ENCODE assay signal across 18 mouse cellular contexts in the genomic region with DNA sequence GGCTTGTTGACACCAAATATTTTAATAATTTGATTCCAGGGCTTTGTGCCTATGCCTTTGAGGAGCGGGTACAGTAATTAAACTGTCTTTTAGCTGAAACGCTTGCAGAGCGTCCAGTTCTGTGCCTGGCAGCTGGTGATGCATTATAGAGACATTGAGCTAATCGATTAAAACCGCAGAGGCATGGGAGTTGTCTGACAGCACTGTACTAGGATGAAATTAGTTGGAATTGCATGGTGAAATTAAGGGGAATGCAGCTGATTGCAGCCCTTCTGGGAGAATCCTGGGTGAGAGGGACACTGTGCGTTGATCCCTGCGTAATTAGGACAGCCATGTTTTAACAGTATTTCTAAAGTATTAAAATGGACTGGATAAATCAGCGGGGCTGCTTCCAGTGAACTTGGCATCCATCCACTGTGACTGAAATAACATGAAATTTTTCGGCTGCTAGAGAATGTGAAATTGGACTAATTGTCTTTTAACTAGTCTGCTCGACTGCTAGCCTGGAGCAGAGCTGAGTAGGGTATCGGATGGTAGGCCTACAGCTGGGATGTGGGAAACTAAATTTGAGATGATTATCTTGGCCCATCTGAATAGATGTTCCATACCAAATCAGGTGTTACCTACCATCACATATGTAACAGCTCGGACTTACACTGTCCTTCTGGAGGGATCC.
A peak's percentile ranks its signal among the peaks of the same experiment; 100 is the strongest.
DNase-seq lines count a peak whose midpoint lies in the region; ATAC-seq and TF ChIP-seq lines count a peak whose summit lies in the region.
"Had no signal": no experiment of that assay in that cellular context is flagged by ENCODE, and none has a peak within 500 bp of the region (broad histone marks: within the 10 kb centered on the region; RNA-seq: fewer than 3 reads in every experiment).

No protein-coding gene starts in this region.

- intact Hi-C loops in left cerebral cortex, postnatal 14 days (cut with DNase I): no loop called here

- H3K4me1 ChIP-seq in lung, embryonic 14.5 days (ENCODE audit: insufficient read depth): no peaks in the 10 kb centered on the region
- H3K4me1 ChIP-seq in lung, adult 2 months (ENCODE audit: control insufficient read depth, insufficient read depth, low read length): no peaks in the 10 kb centered on the region
- H3K4me1 ChIP-seq in forebrain, embryonic 12.5 days: peaks cover 18% of the 10 kb centered on the region
- H3K4me1 ChIP-seq in hindbrain, embryonic 14.5 days (replicated peaks; ENCODE audit: control insufficient read depth, insufficient read depth, low read length): peaks cover 9% of the 10 kb centered on the region; the same call in 1 of the 2 replicates
- H3K4me1 ChIP-seq in neural tube, embryonic 13.5 days (replicated peaks): peaks cover 19% of the 10 kb centered on the region
- H3K4me1 ChIP-seq: limb, embryonic 12.5 days had no signal

- no peaks in the 10 kb centered on the region for H3K9me3 ChIP-seq in lung, embryonic 14.5 days (ENCODE audit: low read depth, low read length)
- H3K9me3 ChIP-seq in forebrain, embryonic 12.5 days: no peaks in the 10 kb centered on the region
- H3K9me3 ChIP-seq in hindbrain, embryonic 14.5 days (ENCODE audit: control insufficient read depth, low read length): no peaks in the 10 kb centered on the region
- no peaks in the 10 kb centered on the region for H3K9me3 ChIP-seq in neural tube, embryonic 13.5 days
- H3K9me3 ChIP-seq: limb, embryonic 12.5 days had no signal

- no peak overlapping the region for H3K4me2 ChIP-seq in lung, embryonic 14.5 days
- no peak overlapping the region for H3K4me2 ChIP-seq in forebrain, embryonic 12.5 days
- H3K4me2 ChIP-seq in hindbrain, embryonic 14.5 days (replicated peaks): 0 out of 2 replicates have a peak overlapping the region, but pooled peaks have one; percentile 4
- peak overlapping the region; percentile 30 for H3K4me2 ChIP-seq in neural tube, embryonic 13.5 days
- H3K4me2 ChIP-seq: heart, embryonic 11.5 days; limb, embryonic 12.5 days had no signal

- H3K4me3 ChIP-seq in lung, embryonic 14.5 days (ENCODE audit: low read depth, low read length): no peak overlapping the region
- no peak overlapping the region for H3K4me3 ChIP-seq in lung, adult 2 months (replicated peaks; ENCODE audit: extremely low read depth, low read depth, low read length)
- H3K4me3 ChIP-seq in forebrain, embryonic 12.5 days (replicated peaks): no peak overlapping the region
- no peak overlapping the region for H3K4me3 ChIP-seq in hindbrain, embryonic 14.5 days (replicated peaks; ENCODE audit: low read length)
- H3K4me3 ChIP-seq in neural tube, embryonic 13.5 days: no peak overlapping the region
- H3K4me3 ChIP-seq: limb, embryonic 12.5 days had no signal

- ATAC-seq in lung, embryonic 14.5 days (ENCODE audit: insufficient read depth): no peak
- ATAC-seq in forebrain, embryonic 12.5 days (ENCODE audit: low FRiP score): peak; percentile 85
- no peak; the same call in 1 of the 2 replicates for ATAC-seq in hindbrain, embryonic 14.5 days (ENCODE audit: low FRiP score)
- peak; percentile 63; the same call in 1 of the 2 replicates for ATAC-seq in neural tube, embryonic 13.5 days (ENCODE audit: low read depth)
- ATAC-seq in activated CD4-positive, CD25-positive, alpha-beta regulatory T cell, adult 4 months: no peak
- ATAC-seq: intestine, embryonic 16.5 days had no signal

- no peak overlapping the region for H3K9ac ChIP-seq in lung, embryonic 14.5 days
- no peak overlapping the region for H3K9ac ChIP-seq in forebrain, embryonic 12.5 days
- H3K9ac ChIP-seq in hindbrain, embryonic 14.5 days: no peak overlapping the region
- H3K9ac ChIP-seq in neural tube, embryonic 13.5 days: no peak overlapping the region
- H3K9ac ChIP-seq: limb, embryonic 12.5 days; liver, embryonic 14.5 days had no signal

- 66% methylated on average over 12 of the region's 12 CpGs for WGBS in lung, embryonic 14.5 days
- 79% methylated on average over 12 of the region's 12 CpGs for WGBS in lung, adult 2 months
- 60% methylated on average over 12 of the region's 12 CpGs for WGBS in forebrain, embryonic 12.5 days
- 35% methylated on average over 12 of the region's 12 CpGs for WGBS in hindbrain, embryonic 14.5 days
- 33% methylated on average over 12 of the region's 12 CpGs for WGBS in neural tube, embryonic 13.5 days

- no peaks in the 10 kb centered on the region for H3K36me3 ChIP-seq in lung, embryonic 14.5 days (ENCODE audit: insufficient read depth)
- H3K36me3 ChIP-seq in forebrain, embryonic 12.5 days (replicated peaks): no peaks in the 10 kb centered on the region
- no peaks in the 10 kb centered on the region for H3K36me3 ChIP-seq in hindbrain, embryonic 14.5 days (replicated peaks; ENCODE audit: control insufficient read depth, insufficient read depth)
- H3K36me3 ChIP-seq in neural tube, embryonic 13.5 days: no peaks in the 10 kb centered on the region
- H3K36me3 ChIP-seq: limb, embryonic 12.5 days had no signal

- no peak for TF ChIP-seq POLR2A in lung, adult 2 months (IDR thresholded peaks at IDR 0.05; ENCODE audit: borderline replicate concordance, extremely low read depth, low read depth, low read length)

- peak; percentile 52 for DNase-seq in lung, embryonic 14.5 days
- no peak for DNase-seq in lung, adult 2 months
- DNase-seq in hindbrain, embryonic 14.5 days (ENCODE audit: low spot score): peak; percentile 42
- DNase-seq in adrenal gland, postnatal 36 days: no peak
- no peak for DNase-seq in left cerebral cortex, postnatal 14 days (ENCODE audit: low spot score in 2 of 2)
- DNase-seq: cerebellum, postnatal 14 days; gastrocnemius, postnatal 25 days; heart, postnatal 14 days; lung, postnatal 36 days; thymus, postnatal 4 days had no signal

- no peak overlapping the region for H3K27ac ChIP-seq in lung, embryonic 14.5 days (ENCODE audit: low read depth)
- 0 out of 2 replicates have a peak overlapping the region, but pooled peaks have one; percentile 51 for H3K27ac ChIP-seq in forebrain, embryonic 12.5 days
- peak overlapping the region; percentile 15; the same call in 1 of the 2 replicates for H3K27ac ChIP-seq in hindbrain, embryonic 14.5 days
- H3K27ac ChIP-seq in neural tube, embryonic 13.5 days (replicated peaks): peak overlapping the region; percentile 54
- H3K27ac ChIP-seq: kidney, postnatal 0 days; limb, embryonic 12.5 days; liver, embryonic 14.5 days had no signal

- TF ChIP-seq CTCF in lung, embryonic 14.5 days (IDR thresholded peaks at IDR 0.05; ENCODE audit: low read depth): no peak
- TF ChIP-seq CTCF in lung, adult 2 months (IDR thresholded peaks at IDR 0.05; ENCODE audit: insufficient read depth, low read length): no peak

- no peaks in the 10 kb centered on the region for H3K27me3 ChIP-seq in lung, embryonic 14.5 days (ENCODE audit: insufficient read depth, low read length)
- H3K27me3 ChIP-seq in forebrain, embryonic 12.5 days: no peaks in the 10 kb centered on the region
- no peaks in the 10 kb centered on the region for H3K27me3 ChIP-seq in hindbrain, embryonic 14.5 days (ENCODE audit: control insufficient read depth, insufficient read depth, low read length)
- H3K27me3 ChIP-seq in neural tube, embryonic 13.5 days: no peaks in the 10 kb centered on the region
- H3K27me3 ChIP-seq: limb, embryonic 12.5 days had no signal

Comparison
In these comparisons a context has a peak if more than half of its experiments do, and no peak if none do; other contexts are left out.
1. DNase-seq: peak in lung, embryonic 14.5 days (single experiment) and hindbrain, embryonic 14.5 days (single experiment); none in lung, adult 2 months (single experiment), adrenal gland, postnatal 36 days (0 of 2) and left cerebral cortex, postnatal 14 days (0 of 2).
2. ATAC-seq: peak in forebrain, embryonic 12.5 days (single experiment) and neural tube, embryonic 13.5 days (single experiment); none in lung, embryonic 14.5 days (single experiment), hindbrain, embryonic 14.5 days (single experiment) and activated CD4-positive, CD25-positive, alpha-beta regulatory T cell, adult 4 months (single experiment).
3. H3K4me2 ChIP-seq: peak in hindbrain, embryonic 14.5 days (single experiment) and neural tube, embryonic 13.5 days (single experiment); none in lung, embryonic 14.5 days (single experiment) and forebrain, embryonic 12.5 days (single experiment).